Mouse (Mus musculus) inflammation-experienced regulatory T-cells, adult 6 months (primary cell): Measurements from ENCODE around the gene Rhox2h. TPM values are rescaled to one million over a fixed set of nuclear protein-coding genes. Genes with fewer than 3 reads are reported as not detected.
"Not testable (repeated sequence)": the region's sequence is repeated elsewhere in the genome, so short reads cannot be mapped to it uniquely, and the experiment has no call there.

Source experiments
- ATAC-seq: one replicate; pipeline ENCODE4 v1.8.0; 2017
- polyA plus RNA-seq, 3 experiments: library from polyadenylated mRNA; unstranded; fragments of 100-300 nt; shearing (Covaris generic); gene quantifications; one replicate each; pipeline ENCODE4 v1.2.1; 2017

The Rhox2h gene
- polyA plus RNA-seq: not detected

DNA sequence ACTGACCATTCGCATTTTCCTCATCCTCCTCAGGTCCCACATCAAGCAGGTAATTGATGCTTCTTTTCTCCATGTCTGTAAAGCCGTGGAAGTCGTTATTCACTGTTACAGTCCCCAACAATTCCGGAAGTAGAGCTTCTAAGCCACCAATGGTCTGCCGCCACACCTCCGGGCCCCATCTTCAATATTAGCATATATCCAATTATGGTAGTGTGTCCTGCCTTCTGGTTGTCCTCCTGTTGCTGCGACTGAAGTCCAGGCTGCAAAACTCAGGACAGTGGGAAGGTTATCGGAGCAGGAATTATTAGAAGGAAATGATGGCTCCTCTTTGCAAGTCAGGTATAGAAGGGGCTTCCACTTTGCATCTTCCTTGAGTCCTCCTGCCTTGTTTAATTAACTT is at the start of gene Rhox2h:
Gene Rhox2h (minus strand): TSS at position 101 of the 400 bp plus-strand sequence.
- not testable (repeated sequence) for ATAC-seq

DNA sequence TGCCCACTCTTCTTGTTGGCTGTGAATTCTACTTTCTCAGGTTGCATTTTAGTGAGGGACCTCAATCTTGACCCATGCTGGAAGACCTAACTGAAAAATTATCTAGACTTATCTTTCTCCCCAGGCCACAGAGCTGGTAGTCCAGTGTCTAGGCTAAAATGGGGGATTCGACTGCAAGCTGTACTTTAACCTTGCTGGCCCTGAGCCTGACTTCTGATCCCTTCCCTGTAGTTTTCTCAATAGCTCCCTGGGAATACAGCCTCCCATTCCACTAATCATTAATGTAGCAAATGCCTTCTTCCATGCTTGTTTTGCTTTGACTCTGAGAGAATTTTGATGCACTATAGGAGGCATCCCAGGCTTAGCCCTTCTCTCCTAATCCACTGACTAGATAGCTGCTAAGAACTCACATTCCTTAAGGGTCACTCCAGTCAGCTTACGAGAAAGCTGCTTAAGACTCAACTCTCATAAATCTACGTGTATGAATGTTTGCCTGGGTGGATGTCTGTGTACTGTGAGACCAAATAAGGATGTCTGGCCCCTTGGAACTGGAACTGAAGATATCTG is 28.8 kb upstream of the Rhox2h start:
- no peak for ATAC-seq

DNA sequence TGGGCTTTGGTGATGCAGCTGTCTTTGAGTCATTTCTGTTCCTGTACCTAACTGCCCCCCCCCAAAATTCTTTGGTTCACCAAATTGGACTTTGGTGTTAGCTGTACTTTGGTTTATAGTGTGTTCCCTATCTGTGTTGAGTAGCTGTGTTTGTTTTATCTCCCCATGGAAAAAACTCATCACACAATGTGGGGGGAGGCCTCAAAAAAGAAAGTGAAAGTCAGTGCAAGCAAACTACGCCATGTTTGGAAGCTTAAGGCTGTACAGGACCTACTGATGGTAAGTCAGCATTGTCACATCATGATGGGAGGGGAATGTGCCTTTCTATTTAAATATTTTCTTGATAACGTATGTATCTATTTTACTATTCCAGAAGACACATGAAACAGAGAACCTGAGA is 19.2 kb upstream of the Rhox2h start:
- ATAC-seq: no peak

DNA sequence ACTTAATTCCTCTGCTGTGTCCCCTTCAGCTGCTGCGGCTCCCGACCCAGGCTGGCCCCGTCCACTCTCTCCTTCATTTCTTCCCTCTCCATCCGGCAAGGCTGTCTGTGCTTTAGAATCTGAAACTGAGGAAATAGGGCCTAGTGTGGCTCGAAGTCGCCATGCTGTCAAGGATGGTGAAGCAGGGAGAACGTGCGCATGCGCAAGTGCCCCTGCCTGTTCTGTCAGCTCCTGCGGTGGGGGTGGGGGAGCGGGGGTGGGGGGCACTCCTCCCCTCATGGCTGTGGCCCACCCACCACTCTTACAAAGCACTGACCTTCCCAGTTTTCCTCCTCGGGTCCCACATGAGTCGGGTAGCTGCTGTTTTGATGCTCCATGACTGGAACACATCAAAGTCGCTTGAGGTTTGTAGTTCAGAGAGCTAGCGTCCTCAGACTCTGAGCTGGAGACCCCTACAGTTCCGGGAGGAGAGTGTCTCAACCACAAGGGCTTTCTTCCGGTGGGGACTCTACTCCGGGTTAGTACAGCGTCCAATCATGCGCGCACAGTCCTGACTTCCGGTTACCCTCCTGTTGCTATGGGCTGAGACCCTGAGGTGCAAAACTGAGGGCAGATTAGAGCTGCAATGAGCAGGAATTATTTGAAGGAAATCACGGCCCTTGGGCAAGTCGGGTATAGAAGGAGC is 10.1 kb upstream of the Rhox2h start:
- ATAC-seq: no peak

DNA sequence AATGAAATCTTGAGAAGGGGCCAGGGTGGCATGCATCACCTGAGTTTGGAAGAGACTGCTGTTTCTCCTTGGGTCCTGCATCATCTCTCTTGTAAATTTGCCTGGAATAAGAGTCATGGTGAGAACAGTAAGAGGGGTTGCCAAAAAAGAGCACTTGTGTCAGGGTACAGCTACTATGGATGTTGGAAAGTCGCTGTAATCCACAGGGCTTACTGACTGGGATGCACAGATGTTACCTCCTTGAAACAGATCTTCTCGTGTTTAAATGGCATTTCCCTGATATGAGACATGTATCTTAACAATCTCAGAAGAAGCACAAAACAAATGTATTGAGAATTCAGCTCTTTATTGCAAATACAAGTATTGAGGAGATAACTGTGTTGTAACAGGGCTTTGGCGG is 4.4 kb downstream of the Rhox2h start, which contains the start of gene Rhox3h:
Gene Rhox3h (minus strand): TSS at position 101 of the 400 bp plus-strand sequence.
- not testable (repeated sequence) for ATAC-seq

DNA sequence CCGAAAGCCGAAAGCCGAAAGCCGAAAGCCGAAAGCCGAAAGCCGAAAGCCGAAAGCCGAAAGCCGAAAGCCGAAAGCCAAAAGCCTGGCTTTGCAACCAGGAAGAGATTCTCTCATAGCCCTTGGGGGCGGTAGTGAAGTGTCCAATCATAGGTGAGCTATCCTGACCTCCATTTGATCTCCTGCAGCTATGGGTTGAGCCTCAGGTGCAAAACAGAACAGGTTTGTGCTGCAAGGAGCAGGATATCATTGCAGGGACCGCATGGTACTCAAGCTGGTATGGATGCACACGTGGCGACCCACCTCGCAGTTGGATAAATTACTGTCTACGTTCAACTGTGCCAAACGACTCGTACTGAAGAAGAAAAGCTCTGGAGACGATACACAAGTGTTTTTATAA is 21.9 kb downstream of the Rhox2h start, which contains the start of gene Rhox4g:
Gene Rhox4g (minus strand): TSS at position 101 of the 400 bp plus-strand sequence.
- ATAC-seq: not testable (repeated sequence)

DNA sequence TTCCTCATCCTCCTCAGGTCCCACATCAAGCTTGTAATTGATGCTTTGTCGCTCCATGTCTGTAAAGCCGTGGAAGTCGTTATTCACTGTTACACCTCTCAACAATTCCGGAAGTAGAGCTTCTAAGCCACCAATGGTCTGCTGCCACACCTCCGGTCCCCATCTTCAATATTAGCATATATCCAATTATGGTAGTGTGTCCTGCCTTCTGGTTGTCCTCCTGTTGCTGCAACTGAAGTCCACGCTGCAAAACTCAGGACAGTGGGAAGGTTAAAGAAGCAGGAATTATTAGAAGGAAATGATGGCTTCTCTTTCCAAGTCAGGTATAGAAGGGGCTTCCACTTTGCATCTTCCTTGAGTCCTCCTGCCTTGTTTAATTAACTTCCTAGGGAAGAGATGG is 29.7 kb downstream of the Rhox2h start, which contains the start of gene Rhox2g:
Gene Rhox2g (minus strand): TSS at position 101 of the 400 bp plus-strand sequence.
- ATAC-seq: not testable (repeated sequence)

DNA sequence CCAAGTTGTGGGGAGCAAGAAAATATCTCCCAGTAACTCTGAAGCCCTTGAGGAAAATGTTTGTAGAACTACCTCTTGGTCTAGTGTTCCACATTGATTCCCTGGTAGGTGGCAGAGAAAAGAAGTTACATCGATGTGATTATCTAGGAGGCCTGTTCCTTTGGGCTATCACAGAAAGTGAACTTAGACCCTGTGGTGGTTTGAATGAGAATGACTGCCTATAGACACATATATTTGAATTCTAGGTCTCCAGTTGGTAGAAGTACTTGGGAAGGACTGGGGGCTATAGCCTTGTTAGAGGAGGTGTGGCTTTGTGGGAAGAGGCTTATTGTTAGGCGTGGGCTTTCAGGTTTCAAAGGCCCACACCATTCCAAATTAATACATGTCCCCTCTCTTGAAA is 44.6 kb downstream of the Rhox2h start, which contains the start of gene Rhox3g:
Gene Rhox3g (minus strand): TSS at position 101 of the 400 bp plus-strand sequence.
- not testable (repeated sequence) for ATAC-seq

Other genes with a start within 250 kb of the Rhox2h start
- gene Rhox4b, start 240.8 kb downstream of the Rhox2h start, polyA plus RNA-seq: not detected
- not detected for gene Rhox2c, start 219.6 kb downstream of the Rhox2h start, polyA plus RNA-seq
- not detected for gene Rhox3c, start 214.7 kb downstream of the Rhox2h start, polyA plus RNA-seq
- gene Rhox4c, start 192.9 kb downstream of the Rhox2h start, polyA plus RNA-seq: not detected
- not detected for gene Rhox2d, start 179.8 kb downstream of the Rhox2h start, polyA plus RNA-seq
- not detected for gene Rhox4d, start 158.9 kb downstream of the Rhox2h start, polyA plus RNA-seq
- gene Rhox2e, start 142.8 kb downstream of the Rhox2h start, polyA plus RNA-seq: not detected
- gene Rhox3e, start 131.3 kb downstream of the Rhox2h start, polyA plus RNA-seq: not detected
- not detected for gene Rhox4e, start 115.9 kb downstream of the Rhox2h start, polyA plus RNA-seq
- not detected for gene Rhox2f, start 101.9 kb downstream of the Rhox2h start, polyA plus RNA-seq
- gene Rhox3f, start 92.3 kb downstream of the Rhox2h start, polyA plus RNA-seq: not detected
- gene Rhox4f, start 65.6 kb downstream of the Rhox2h start, polyA plus RNA-seq: not detected
- gene Rhox3g, start 44.7 kb downstream of the Rhox2h start, polyA plus RNA-seq: not detected
- gene Rhox2g, start 29.8 kb downstream of the Rhox2h start, polyA plus RNA-seq: not detected
- not detected for gene Rhox4g, start 21.9 kb downstream of the Rhox2h start, polyA plus RNA-seq
- gene Rhox3h, start 4.5 kb downstream of the Rhox2h start, polyA plus RNA-seq: not detected
- not detected for gene Rhox5, start 131.6 kb upstream of the Rhox2h start, polyA plus RNA-seq
- gene Rhox6, start 153.6 kb upstream of the Rhox2h start, polyA plus RNA-seq: not detected
- gene Rhox7a, start 158.4 kb upstream of the Rhox2h start, polyA plus RNA-seq: not detected
- gene Rhox8, start 205.7 kb upstream of the Rhox2h start, polyA plus RNA-seq: under 1 TPM in 2 of 3 experiments, not detected in 1; 0.28 to 0.30 TPM
- gene Rhox7b, start 224.0 kb upstream of the Rhox2h start, polyA plus RNA-seq: not detected
- not detected for gene Rhox9, start 228.5 kb upstream of the Rhox2h start, polyA plus RNA-seq